Mouse (Mus musculus) liver, adult (tissue): ENCODE data around the gene Nipal4.

Source experiments
- GATA4 ChIP-seq: IDR thresholded peaks from 2 replicates; pipeline ENCODE4 v1.6.1; 2014; ENCODE audit warnings: mild to moderate bottlenecking, low read length; ENCODE audit not compliant: insufficient replicate concordance

Nipal4 gene

DNA sequence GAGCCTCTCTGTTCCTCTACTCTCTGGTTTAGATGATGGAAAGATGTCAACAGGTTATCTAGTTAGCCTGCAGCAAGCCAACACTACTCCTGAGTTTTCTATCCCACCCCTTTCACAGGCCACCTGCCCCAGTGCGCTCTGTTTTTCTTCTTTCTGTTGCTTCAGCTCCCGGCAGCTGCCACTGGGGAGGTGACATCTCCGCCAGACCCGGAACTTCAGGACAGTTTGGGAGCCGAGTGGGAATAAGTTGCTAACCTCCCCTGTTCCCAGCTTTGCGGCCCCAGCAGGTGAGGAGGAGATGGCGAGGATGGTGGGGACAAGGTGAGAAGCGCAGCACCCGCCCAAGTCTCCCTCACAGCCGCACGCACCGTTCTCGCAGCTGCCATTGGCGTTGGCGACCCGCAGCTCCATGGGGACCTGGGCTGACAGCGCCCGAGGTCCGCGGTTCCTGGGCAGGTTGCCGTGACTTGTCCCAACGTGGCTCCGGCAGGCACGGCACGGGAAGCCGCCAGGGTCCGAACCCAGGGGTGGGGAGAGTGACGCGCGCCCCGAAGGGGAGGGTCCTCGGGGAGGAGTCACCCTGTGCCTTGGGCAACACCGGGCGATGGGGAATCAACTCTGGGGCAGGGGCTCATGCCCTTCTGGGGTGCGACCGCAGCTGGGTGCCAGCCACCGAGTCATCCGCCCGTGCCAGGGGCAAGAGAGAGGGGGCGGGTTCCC, at the start of gene Nipal4:
Gene Nipal4, minus strand, starts transcription at position 643 of the 720 bp plus-strand sequence.
- no peak for TF ChIP-seq GATA4

DNA sequence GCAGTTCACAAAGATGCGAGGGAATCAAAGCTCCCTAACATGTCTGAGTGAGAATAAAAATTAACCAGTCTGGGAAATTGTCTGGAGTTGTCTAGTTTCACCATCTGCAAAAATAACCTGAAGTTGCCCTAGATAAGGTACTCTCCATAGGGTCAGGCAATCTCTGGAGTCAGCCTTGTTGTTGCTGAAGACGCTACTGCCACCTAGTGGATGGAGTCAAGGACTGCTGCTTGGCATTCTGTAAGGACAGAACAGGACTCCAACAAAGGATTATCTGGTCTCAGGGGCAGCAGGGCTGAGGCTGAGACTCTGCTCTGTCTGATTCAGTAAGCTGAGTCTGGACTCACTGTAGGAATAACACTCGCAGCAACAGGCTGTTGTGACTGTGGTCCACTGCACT, 49.0 kb upstream of the Nipal4 start:
- TF ChIP-seq GATA4 = no peak

DNA sequence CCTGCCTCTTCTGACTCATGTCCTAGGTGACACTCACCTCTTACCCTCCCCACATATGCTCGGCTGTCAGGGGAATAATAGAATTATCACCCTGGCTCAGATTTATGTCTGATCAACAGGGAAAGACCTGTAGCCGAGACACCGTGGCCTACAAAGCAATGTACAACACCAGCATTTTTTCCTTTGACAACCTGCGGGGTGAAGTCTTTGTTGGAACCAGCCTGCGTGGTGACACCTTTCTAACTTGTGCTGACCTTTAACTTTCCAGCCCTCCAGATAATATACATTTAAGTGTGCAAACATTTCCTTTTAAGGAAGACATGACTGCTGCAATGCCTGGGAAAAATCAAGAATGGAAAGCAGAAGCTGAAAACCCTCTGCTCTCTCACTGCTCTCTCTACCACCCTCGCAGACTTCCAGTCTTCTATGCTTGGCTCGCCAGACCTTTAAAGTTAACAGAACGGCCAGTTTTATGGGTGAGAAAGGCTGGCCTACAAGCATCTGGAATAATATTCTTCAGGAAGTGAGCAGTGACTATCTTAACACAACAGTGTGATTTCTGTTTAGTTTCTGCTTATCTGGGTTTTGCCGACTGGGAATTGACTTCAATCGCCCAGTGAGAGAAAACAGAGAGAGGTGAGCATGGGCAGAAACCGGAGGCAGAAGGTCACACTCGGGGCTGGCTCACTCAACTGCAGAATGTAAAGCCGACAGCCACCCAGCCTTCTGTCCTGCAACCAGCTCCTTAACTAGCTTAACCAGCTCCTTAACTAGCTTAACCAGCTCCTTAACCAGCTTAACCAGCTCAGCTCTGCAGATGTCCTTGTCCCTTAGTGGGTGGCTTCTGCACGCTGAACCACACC, 48.3 kb upstream of the Nipal4 start:
- TF ChIP-seq GATA4 = no peak

DNA sequence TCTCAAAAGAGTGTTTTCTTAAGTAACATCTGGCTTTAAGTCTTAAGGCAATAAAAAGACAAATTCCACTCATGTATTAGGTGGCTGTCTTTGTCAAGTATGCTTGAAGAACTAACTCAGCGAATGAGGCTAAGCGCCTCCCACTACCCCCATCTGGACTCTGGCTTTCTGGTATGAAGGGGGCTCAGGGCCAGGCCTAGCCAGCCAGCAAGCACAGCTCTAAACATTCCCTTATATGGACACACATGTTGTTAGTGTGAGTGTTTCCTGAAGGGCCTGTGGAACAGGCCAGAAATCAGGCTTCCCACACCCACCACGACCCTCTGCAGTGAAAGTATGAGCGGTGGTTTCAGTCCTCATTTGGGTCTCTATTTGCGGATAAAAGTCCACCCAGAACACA, 47.5 kb upstream of the Nipal4 start:
- TF ChIP-seq GATA4 = no peak

DNA sequence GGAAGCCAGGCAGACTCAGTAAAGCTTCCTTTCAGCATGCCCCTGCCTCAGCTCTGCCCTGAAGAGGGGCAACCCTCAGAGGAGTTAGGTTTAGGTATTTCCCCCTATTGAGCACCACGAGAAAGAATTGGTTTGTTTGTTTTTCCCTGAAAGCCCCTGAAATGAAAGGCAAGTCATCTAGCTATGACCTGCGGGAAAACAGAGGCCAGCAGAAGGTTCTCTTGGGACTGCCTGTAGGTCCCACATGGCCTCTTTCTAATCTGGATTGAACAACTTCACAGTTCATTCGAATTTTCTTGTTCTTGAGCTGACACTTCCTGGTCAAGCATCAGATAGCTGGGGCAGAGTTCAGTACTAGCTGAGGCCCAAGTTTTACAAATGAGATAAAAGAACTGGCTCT, 45.5 kb upstream of the Nipal4 start:
- no peak for TF ChIP-seq GATA4

DNA sequence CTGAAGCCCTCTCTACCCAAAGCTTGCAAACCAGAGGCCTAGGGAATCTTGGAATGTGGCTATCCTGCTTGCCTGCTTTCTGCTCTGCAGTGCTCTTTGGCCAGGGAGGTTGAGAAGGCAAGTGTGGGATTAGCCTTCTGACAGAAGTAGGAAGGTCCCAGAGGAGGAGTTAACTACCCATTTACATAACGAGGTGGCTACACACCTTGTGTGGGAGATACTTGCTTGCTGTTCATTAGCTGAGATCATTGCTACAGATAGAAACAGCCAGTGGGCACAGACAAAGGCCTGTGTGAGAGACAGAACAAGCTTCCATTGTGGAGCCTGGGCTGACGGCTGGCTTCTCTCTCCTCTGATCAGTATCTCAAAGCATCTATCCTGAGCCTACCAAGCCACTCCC, 43.6 kb upstream of the Nipal4 start:
- no peak for TF ChIP-seq GATA4

DNA sequence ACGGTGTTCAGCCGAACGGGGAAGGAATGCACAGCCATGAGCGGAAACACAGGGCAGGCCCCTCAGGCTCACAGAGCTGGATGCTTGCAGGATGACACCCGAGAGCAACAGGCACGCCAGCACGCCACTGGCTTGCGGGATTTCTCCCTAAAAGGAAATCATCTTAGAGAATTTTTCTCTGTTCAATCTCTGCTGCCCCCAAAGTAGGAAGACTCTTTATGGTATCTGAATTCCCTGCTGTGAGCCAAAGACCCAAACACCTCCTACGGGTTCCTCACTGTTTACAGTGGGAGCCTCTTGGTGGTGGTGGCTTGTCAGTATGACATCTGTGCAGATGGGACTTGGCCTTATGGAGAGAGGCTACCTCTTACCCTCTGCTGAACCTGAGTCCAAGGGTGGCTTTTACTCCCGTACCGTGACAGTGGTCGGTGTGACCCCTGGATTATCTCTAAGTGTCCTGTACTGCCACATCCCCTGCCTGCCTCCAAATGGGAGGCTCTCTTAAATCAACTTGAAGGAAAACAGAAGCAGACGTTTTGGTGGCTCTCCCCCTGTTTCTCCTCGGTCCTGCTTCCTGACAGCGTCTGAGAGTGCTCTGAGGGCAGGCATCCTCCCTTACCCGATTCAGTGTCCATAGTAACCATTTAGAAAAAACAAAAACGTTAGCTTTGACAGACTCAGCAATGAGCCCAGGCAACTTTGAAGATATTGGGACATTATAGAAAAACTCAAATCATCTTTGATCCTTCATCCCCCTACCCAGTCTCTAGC, 39.5 kb upstream of the Nipal4 start:
- no peak for TF ChIP-seq GATA4

DNA sequence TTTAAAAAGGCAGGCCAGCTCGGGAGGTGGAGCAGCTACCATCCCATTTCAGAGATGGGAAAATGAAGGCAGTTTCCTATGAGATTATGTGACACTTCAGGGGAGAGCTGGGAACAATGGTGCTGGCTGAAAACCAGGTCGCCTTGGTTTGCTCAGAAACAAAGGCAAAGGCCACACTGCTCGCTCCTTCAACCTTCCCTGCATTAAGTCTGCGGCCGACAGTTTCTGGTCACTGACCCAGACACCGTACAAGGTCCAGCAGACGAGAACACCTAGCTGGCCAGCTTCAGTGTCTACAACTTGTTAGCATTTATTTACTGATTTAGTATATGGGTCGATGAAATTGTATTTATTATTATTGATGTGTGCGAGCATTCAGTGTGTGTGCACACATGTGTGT, 38.5 kb upstream of the Nipal4 start:
- TF ChIP-seq GATA4 = no peak

DNA sequence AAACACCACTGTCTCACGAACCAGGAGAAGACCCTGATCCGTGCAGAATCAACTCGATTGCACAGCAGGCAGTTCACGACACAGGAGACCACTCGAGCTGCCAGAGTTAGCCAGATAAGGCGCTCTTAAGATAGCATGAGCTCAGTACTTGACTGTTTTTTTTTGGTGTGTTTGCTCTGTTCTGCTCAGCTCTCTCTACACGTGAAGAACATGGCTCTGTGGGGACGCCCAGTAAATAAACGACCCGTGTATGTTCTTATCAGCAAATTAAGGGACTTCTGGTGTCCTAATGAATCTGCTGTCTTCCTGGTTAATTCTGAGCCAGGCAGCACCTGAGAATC, 36.2 kb upstream of the Nipal4 start:
- no peak for TF ChIP-seq GATA4

DNA sequence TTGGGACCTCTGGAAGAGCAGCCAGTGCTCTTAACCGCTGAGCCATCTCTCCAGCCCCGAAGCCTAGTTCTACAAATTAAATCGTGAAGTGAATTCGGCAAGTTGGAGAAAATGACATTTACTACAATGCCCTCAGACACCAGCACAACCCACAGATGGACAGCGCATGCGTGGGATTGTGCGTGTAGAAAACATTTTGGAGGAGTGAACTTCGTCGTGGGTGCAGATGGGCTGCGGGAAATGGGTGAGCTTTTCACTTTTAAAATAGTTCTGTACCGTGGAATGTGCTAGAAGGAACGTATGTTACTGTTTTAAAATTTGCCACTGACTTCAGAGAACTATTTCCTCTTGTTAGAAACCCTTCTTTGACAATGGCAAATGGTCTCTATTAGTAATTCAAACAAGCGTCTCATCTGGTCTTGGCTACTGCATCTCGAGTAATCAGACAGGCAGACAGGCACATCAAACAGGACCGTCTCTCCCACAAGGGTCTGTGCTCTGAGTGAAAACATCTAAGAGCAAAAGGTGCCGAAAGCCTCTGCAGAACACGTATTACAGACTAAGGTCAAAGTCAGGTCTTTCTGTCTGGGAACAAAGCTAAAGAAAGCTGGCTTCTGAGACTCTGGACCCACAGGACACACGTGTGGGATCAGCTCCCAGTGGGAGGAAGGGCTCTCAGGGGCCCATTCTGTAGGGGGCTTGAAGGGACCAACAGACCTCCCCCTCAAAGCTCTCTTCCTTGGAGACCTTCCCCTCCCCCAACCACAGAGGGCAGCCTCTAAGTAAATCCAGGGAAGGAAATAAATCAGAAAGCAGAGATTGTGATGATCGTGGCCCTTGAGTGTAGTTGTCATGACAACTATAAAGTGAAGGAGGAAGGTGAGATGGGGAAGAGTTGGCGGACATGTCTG, 35.6 kb upstream of the Nipal4 start:
- TF ChIP-seq GATA4 = no peak

DNA sequence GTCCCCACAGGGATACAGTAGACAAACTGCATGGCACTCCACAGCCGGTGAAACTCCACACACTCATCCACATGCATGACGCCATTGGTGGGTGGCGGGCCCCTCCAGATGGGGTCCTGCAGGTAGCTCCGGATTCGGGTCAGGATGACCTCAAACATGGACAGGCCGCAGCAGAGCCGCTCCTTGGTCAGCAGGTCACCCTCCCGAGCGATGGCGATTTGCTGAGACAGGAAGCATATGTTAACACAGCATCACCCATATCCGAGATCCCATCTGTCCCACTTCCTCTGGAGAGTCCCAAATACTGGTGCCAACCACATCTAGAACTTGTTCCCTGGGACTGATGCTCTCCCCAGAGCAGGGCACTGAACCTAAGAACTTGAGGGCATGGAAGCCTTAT, 34.4 kb upstream of the Nipal4 start:
- TF ChIP-seq GATA4 = no peak

DNA sequence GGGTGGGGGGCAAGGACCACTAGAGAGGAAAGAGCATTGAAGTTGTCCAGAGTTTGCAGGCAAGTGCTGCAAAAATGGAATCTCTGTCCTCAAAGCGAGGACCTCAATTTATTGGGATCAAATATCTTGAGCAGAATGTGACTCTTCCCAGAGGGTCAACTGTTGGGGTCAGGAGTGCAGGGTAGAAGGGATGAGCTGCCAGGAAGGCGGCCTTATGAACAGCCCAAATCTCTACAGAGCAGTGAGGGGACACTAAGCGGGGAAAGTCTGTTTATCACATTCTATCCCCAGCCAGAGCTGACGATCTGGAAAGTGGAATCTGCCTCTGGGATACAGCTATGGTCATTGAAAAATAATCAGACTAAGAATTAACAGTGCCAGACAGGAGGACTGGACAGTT, 27.9 kb upstream of the Nipal4 start:
- TF ChIP-seq GATA4 = no peak

DNA sequence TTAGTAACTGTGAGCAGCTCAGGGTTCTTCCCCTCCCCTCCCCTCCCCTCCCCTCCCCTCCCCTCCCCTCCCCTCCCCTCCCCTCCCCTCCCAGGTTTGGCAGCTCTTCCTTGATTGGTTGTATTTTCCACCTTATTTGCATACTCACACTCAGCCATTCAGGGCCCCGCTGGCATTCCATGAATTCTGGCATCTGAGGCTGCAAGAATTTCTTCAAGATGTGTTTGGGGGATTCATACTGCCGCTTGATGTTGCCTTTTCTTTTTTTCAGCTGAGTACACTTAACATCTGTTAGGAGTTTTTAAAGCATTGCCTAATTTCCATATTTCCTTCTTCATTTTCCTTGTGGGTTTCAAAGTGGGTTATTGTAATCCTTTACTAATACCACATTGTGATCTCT, 22.0 kb upstream of the Nipal4 start:
- TF ChIP-seq GATA4 = no peak

DNA sequence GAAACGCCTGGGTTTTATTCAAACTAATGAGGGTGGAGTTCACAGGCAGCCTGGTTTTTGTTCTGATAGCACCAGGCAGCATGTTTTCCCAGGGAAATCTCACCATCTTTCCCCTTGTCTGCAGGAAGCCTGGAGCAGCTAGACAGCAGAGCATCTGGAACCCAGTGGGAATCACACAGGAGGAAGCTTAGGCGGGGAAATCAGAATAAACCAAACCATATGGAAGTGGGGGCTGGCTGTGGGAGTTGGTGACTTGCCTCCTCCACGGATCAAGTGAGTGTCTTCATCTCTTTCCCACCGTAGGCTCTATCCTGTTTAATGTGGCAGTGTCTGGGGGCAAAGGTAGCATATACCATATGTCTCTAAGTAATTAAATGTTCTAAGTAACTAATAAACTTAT, 19.2 kb upstream of the Nipal4 start:
- TF ChIP-seq GATA4 = no peak

DNA sequence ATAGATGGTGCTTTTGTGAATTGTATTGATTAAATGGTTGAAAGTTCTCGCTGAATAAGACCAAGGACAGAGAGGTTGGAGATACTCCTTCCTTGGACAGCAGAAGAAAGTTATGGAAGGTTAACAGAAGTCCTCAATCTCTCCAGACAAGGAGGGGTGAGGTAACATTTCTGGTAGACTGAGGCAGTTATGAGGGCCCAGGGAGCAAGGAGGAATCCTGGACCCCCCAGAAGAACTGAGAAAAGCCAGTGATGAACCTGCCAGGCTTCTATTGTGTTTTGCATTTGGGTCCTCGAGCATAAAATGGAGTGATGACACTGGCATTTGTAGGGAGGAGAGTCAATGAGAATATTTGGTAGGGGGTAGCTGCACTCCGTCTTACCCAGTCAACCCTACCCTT, 18.6 kb upstream of the Nipal4 start:
- TF ChIP-seq GATA4 = no peak
